Mouse (Mus musculus) forebrain, embryonic 14.5 days (tissue): ENCODE data around the gene Slc12a8. TPM values are rescaled to one million over a fixed set of nuclear protein-coding genes. Genes with fewer than 3 reads are reported as not detected.

Experiments
- ATAC-seq: fragments of 200-750 bp; cut with Nextera tagmentation; 2 replicates; pipeline ENCODE4 v1.8.0; 2017; ENCODE audit warnings: mild to moderate bottlenecking, moderate library complexity
- DNase-seq: peaks from one replicate; pipeline ENCODE4 v3.0.0-alpha.2; 2015; ENCODE audit warnings: low spot score
- H3K27ac ChIP-seq: fragments of 300-500 bp; sonication (generic); 2 replicates; pipeline ENCODE4 v1.5.1; 2014; ENCODE audit warnings: low read depth, mild to moderate bottlenecking, control low read depth, low read length, moderate library complexity
- H3K27me3 ChIP-seq: fragments of 300-500 bp; sonication (generic); replicated peaks from 2 replicates; pipeline ENCODE4 v1.6.1; 2014; ENCODE audit warnings: low read length, control low read depth, mixed read lengths; ENCODE audit not compliant: control insufficient read depth, insufficient read depth
- H3K36me3 ChIP-seq: fragments of 300-500 bp; sonication (generic); 2 replicates; pipeline ENCODE4 v1.6.1; 2014; ENCODE audit warnings: low read length, control low read depth; ENCODE audit not compliant: control insufficient read depth, insufficient read depth
- H3K4me1 ChIP-seq: fragments of 300-500 bp; sonication (generic); 2 replicates; pipeline ENCODE4 v1.6.1; 2014; ENCODE audit warnings: antibody characterized with exemption, low read length, control low read depth; ENCODE audit not compliant: control insufficient read depth, insufficient read depth
- H3K4me2 ChIP-seq: fragments of 300-500 bp; sonication (generic); 2 replicates; pipeline ENCODE4 v1.6.1; 2014; ENCODE audit warnings: mild to moderate bottlenecking, control low read depth, low read length
- H3K4me3 ChIP-seq: fragments of 300-500 bp; sonication (generic); 2 replicates; pipeline ENCODE4 v1.5.1; 2014; ENCODE audit warnings: low read depth, low read length, control low read depth
- H3K9ac ChIP-seq: fragments of 300-500 bp; sonication (generic); 2 replicates; pipeline ENCODE4 v1.6.1; 2014; ENCODE audit warnings: mild to moderate bottlenecking, low read length, control low read depth, moderate library complexity
- H3K9me3 ChIP-seq: fragments of 300-500 bp; sonication (generic); replicated peaks from 2 replicates; pipeline ENCODE4 v1.6.1; 2016; ENCODE audit warnings: low read length, control low read depth, mixed read lengths; ENCODE audit not compliant: control insufficient read depth
- WGBS: fragments of 180-500 bp; shearing (Covaris S2); extraction: QIAGEN DNeasy Blood & Tissue Kit; methylation state at CpG from one replicate; pipeline ENCODE4 v1.1.7; 2014; 5-methylcytosine and 5-hydroxymethylcytosine counted together
- polyA plus RNA-seq: library from polyadenylated mRNA; unstranded; fragments of >200 nt; fragmentation: Nextera tagmentation; extraction: Ambion mirVana; gene quantifications from 2 replicates; pipeline ENCODE4 v1.2.1, GENCODE M21; 2014

The Slc12a8 gene
- polyA plus RNA-seq, 1 experiment from 2014 or later = 0.67 TPM

DNA sequence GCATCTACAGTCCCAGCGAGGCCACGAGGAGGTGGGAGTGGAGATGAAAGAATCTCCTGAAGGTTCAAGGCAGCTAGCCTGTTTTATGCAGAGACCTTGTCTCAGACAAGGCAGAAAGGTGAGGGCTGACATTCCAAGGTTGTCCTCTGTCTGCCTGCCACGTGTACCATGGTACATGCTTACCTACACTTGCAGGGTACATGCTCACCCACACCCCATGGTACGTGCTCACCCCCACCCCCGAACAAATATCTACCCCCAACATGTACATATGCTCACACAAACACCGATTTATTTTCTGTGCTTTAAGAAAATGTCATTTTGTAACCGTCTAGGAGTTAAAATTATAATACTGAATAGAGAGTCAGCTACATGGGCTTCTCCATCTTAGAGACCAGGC lies 76.3 kb downstream of the Slc12a8 start:
- DNase-seq (no peak), ATAC-seq (no peak)
- no peaks in the 10 kb centered on the region for H3K9me3 ChIP-seq
- no peak overlapping the region for H3K9ac ChIP-seq
- H3K27me3 ChIP-seq = no peaks in the 10 kb centered on the region
- WGBS = 81% methylated on average over 7 of the region's 7 CpGs
- no peak overlapping the region for H3K4me3 ChIP-seq
- no peak overlapping the region for H3K27ac ChIP-seq
- no peak overlapping the region for H3K4me2 ChIP-seq
- peaks cover 4% of the 10 kb centered on the region; the same call in 1 of the 2 replicates for H3K4me1 ChIP-seq
- no peaks in the 10 kb centered on the region for H3K36me3 ChIP-seq

DNA sequence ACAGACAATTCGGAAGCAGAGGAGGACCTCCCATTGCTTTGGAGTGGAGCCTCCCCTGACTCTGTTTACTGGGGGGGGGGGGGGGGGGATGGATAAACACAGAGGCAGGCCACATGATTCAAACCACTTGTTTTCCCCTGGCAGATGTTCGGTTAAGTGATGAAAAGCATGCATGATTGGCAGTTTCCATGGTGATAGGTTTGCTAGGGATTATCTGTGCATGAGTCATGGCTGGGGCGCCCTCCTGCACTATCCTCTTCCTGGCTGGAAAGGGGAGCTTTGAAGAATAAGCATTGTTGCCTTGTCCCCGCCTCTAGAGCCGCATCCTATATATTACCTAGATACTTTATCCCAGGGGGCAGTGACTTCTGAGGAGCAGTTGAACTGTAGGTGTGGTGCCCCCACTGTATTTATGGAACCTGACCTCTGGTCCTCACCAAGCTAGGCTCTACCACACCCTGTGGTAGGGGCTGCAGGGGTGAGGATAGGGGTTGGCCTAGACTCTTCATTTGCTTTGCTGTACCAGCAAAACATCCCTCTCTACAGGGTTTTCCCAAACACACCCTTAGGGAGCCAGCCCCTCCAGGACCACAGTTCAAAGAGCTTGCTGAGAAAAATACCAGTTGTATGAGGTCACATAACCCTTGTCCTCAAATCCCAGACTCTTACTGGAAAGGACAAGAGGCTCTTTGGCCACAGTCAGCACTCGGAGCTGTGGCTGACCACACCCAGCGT lies 77.1 kb downstream of the Slc12a8 start:
- peaks cover 4% of the 10 kb centered on the region; the same call in 1 of the 2 replicates for H3K4me1 ChIP-seq
- 43% methylated on average over 7 of the region's 7 CpGs for WGBS
- no peaks in the 10 kb centered on the region for H3K9me3 ChIP-seq
- H3K4me2 ChIP-seq = no peak overlapping the region
- no peaks in the 10 kb centered on the region for H3K27me3 ChIP-seq
- no peak overlapping the region for H3K27ac ChIP-seq
- DNase-seq = peak; percentile 79
- peak; percentile 92 for ATAC-seq
- H3K4me3 ChIP-seq = no peak overlapping the region
- no peak overlapping the region for H3K9ac ChIP-seq
- no peaks in the 10 kb centered on the region for H3K36me3 ChIP-seq

DNA sequence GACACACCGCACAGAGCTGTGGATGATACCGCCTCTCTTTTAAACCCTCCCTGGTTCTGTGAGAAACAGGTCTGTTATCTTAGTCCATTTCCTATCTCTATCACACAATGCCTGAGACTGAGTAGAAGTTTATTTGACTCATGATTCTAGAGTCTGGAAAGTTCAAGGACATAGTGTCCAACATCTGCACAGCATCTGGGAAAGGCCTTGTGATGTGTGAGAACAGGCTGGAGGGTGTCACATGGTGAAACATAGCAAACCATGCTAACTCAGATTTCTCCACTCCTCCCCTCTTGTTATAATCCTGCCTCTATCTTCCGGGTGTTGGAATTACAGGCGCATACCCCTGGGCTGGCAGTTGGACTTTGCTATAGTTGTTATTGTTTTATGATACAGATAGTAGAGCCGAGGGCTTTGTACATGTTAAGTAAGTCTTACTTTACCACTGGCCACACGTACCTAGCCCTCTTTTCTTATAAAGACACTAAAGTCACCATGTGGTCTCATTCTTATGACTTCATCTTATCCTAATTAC lies 78.2 kb downstream of the Slc12a8 start:
- Histone ChIP-seq H3K9me3 (no peaks in the 10 kb centered on the region), H3K36me3 (no peaks in the 10 kb centered on the region), H3K27me3 (no peaks in the 10 kb centered on the region), H3K27ac (no peak overlapping the region), H3K4me3 (no peak overlapping the region), H3K9ac (no peak overlapping the region), H3K4me2 (no peak overlapping the region), H3K4me1 (peaks cover 4% of the 10 kb centered on the region; the same call in 1 of the 2 replicates)
- ATAC-seq (no peak), DNase-seq (no peak)
- 92% methylated on average over 6 of the region's 6 CpGs for WGBS

DNA sequence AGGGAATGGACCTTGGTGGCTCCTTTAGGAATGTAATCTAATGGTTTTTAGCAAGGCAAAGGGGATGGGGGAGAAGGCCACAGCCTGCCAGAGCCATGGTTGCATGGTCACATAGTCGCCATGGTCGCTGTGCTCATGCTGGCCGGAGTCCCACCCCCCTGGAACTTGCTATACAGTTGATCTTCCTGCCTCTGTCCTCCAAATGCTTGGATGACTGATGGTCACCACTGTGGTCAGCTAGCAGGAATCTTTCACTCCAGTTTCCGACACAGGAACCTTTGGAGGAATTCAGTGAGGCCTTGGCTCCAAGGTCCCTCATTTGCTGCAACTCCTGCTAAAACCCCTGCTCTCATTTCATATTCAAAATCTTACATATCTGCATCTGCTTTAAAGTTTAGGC lies 79.1 kb downstream of the Slc12a8 start:
- ATAC-seq = no peak
- H3K4me1 ChIP-seq = peaks cover 4% of the 10 kb centered on the region; the same call in 1 of the 2 replicates
- DNase-seq = no peak
- H3K9ac ChIP-seq = no peak overlapping the region
- WGBS = 92% methylated on average over 4 of the region's 4 CpGs
- no peaks in the 10 kb centered on the region for H3K27me3 ChIP-seq
- H3K9me3 ChIP-seq = no peaks in the 10 kb centered on the region
- H3K27ac ChIP-seq = no peak overlapping the region
- H3K4me3 ChIP-seq = no peak overlapping the region
- no peak overlapping the region for H3K4me2 ChIP-seq
- H3K36me3 ChIP-seq = no peaks in the 10 kb centered on the region

DNA sequence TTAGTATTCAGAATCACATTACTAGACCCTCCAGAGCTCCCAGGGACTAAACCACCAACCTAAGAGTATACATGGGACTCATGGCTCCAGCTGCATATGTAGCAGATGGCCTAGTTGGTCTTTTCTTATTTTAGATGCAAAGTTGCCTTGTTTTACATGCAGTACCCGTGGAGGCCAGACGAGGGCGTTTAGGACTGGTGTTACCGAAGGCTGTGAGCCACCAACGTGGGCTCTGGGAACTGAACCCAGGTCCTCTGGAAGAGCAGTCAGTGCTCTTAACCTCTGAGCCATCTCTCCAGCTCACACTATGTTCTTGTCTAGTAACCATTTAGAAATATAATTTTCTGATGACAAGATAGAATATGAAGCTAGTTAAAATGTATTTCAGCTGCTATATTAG lies 83.1 kb downstream of the Slc12a8 start:
- Histone ChIP-seq H3K4me3 (no peak overlapping the region), H3K9ac (no peak overlapping the region), H3K27ac (no peak overlapping the region), H3K27me3 (no peaks in the 10 kb centered on the region), H3K4me2 (no peak overlapping the region), H3K9me3 (no peaks in the 10 kb centered on the region; the same call in 1 of the 2 replicates), H3K4me1 (no peaks in the 10 kb centered on the region), H3K36me3 (no peaks in the 10 kb centered on the region)
- DNase-seq = no peak
- ATAC-seq = no peak
- WGBS = 37% methylated on average over 5 of the region's 5 CpGs

DNA sequence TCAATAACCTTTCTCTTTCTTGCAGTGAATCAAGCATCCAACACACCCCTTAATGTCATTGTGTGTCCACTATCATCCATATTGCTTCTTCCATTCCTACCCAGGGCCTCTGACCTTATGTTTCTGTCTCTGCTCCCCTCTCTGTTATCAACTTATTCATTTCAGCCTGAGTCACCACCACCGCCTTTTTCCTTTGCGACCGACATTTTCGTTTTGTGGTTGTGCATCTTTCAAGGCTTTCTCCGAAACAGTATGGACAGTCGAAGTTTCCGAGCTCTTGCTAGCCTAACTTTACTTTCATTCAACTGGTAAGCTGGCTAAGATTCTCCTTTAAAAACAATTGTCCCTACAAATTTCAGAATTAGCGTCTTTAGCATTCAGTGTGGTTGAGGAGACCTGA lies 84.2 kb downstream of the Slc12a8 start:
- Histone ChIP-seq H3K27ac (no peak overlapping the region), H3K4me2 (no peak overlapping the region), H3K4me3 (no peak overlapping the region), H3K9ac (no peak overlapping the region), H3K4me1 (no peaks in the 10 kb centered on the region), H3K36me3 (no peaks in the 10 kb centered on the region), H3K27me3 (no peaks in the 10 kb centered on the region), H3K9me3 (no peaks in the 10 kb centered on the region; the same call in 1 of the 2 replicates)
- ATAC-seq = no peak
- no peak for DNase-seq
- WGBS = 96% methylated on average over 8 of the region's 8 CpGs

DNA sequence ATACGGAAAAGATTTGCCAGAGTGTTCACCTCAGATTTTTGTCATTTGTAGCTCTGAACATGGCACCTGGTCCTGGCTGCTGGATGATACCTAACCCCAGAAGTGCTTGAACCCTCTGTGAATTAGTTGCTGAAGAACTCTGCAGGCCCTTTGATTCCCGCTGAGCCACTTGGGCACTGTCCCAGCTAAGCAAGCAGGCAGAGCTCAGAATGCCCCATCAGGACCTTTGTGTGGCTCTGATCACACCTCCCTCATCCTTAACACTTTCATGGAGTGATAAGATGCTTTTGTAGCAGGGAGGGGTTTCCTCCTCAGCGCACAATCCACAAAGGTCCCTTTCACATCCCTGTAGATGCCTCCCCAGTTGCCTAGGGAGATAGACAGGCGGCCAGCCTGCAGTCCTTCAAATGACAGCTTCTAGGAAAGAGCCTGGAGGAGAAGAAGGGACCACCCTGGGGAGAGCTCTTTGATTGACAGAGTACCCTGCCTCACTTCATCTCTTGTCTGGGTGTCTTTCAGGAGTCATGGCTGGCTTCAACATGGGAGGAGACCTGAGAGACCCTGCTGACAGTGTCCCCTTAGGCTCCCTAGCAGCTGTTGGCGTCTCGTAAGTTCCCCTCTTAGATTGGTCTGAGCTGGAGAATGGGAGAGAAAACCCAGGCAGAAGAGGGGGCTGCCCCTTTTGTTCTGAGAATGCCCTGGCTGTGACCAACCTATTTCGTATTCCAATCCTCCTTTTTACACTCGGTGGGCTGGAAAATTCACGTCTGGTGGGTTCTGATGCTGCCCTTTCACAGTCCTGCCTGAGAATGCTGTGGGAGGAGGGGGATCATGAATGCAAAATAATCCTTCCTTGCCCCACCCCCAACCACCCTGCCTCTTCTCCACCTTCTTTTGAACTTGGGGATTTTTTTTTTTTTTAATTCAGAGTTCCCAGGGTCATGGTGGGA lies 88.8 kb downstream of the Slc12a8 start:
- DNase-seq (peak; percentile 93), ATAC-seq (peak; percentile 91)
- Histone ChIP-seq H3K9ac (no peak overlapping the region), H3K4me1 (peaks cover 7% of the 10 kb centered on the region), H3K27me3 (no peaks in the 10 kb centered on the region), H3K36me3 (no peaks in the 10 kb centered on the region), H3K27ac (peak overlapping the region; percentile 91), H3K4me2 (no peak overlapping the region), H3K4me3 (no peak overlapping the region), H3K9me3 (peaks cover 3% of the 10 kb centered on the region; the same call in 1 of the 2 replicates)
- 2% methylated on average over 9 of the region's 9 CpGs for WGBS

DNA sequence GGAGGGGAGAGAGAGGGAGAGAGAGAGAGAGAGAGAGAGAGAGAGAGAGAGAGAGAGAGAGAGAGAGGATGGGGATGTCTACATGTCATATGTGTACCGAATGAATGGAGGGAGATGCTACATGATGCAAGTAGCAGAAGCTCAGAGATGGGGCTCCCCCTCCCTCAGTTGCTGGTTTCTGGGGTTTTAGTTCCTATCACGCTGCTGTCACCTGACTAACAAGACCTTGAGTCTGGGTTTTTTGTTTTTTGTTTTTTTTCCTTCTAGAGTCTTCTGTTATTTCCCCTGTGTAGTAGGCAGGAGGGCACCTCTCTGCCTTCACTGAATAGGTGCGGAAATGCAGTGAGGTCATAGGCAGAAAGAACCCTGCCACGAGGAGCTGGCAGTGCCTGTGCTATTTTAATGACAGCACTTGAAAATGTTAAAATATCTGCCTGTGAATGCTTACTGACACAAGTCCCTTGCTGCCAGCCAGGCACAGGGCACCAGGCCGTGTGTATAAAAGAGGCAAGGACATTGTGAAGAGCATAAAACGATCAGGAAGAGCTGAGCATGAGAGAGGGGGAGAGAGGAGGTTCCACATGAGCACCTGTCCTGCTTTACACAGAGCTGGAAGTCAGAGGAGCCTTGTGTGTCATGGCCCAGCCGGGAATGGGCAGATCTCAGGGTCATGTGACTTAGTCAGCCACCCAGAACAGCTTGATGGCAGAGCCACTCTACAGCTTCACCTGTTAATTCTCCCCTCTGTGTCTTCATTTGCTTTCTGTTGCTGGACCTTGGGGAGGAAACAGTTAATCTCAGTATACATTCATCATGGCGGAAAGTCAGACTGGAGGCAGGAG lies 89.8 kb downstream of the Slc12a8 start:
- 6% methylated on average over 8 of the region's 8 CpGs for WGBS
- H3K4me1 ChIP-seq = peaks cover 12% of the 10 kb centered on the region
- H3K36me3 ChIP-seq = no peaks in the 10 kb centered on the region
- ATAC-seq (peak; percentile 24), DNase-seq (peak; percentile 55)
- peak overlapping the region; percentile 91 for H3K27ac ChIP-seq
- no peaks in the 10 kb centered on the region for H3K27me3 ChIP-seq
- peak overlapping the region; percentile 7; the same call in 1 of the 2 replicates for H3K9ac ChIP-seq
- no peak overlapping the region for H3K4me2 ChIP-seq
- H3K4me3 ChIP-seq = no peak overlapping the region
- peaks cover 3% of the 10 kb centered on the region; the same call in 1 of the 2 replicates for H3K9me3 ChIP-seq
